Mouse (Mus musculus) hematopoietic multipotent progenitor cell, adult 10-12 weeks (in vitro differentiated cells): ENCODE measurements around the gene Kmt5c. TPM values are rescaled to one million over a fixed set of nuclear protein-coding genes. Genes with fewer than 3 reads are reported as not detected.

ENCODE experiments used
- polyA plus RNA-seq: library from polyadenylated mRNA; stranded (reverse); fragments of >175 nt; gene quantifications from 2 replicates; pipeline ENCODE4 v1.2.3, GENCODE M21; 2012; ENCODE audit warnings: low replicate concordance

Kmt5c gene
- 141 and 389 TPM in 2 replicates for polyA plus RNA-seq

GRCm38 (mm10) chr7:4739544-4740275, at the start of gene Kmt5c:
Kmt5c (plus strand) TSS chr7:4740115.

GRCm38 (mm10) chr7:4690387-4690786, 49.5 kb upstream of the Kmt5c start, which contains the start of gene Brsk1:
Brsk1 (plus strand) TSS chr7:4690604.

GRCm38 (mm10) chr7:4725169-4725568, 14.7 kb upstream of the Kmt5c start, which contains the start of gene Tmem150b:
Tmem150b (minus strand) TSS chr7:4725249.

GRCm38 (mm10) chr7:4752821-4753570, 13.1 kb downstream of the Kmt5c start, which contains the start of gene Cox6b2:
Cox6b2 (minus strand) TSS chr7:4753094.

GRCm38 (mm10) chr7:4771202-4771601, 31.3 kb downstream of the Kmt5c start, which contains the start of gene Fam71e2:
Fam71e2 (minus strand) TSS chr7:4771302.

GRCm38 (mm10) chr7:4782759-4783158, 42.8 kb downstream of the Kmt5c start, which contains the start of the genes Il11 and Tmem190:
Il11 (minus strand) TSS chr7:4782859.
Tmem190 (plus strand) TSS chr7:4782937.

GRCm38 (mm10) chr7:4789436-4789935, 49.6 kb downstream of the Kmt5c start, which contains the start of gene Tmem238:
Tmem238 (minus strand) TSS chr7:4789656.

GRCm38 (mm10) chr7:4792278-4793212, 52.6 kb downstream of the Kmt5c start, which contains the start of gene Rpl28:
Rpl28 (plus strand) TSS chr7:4792874.

Other genes with a start within 250 kb of the Kmt5c start
- 207 and 309 TPM in 2 replicates for gene Ppp1r12c, start 238.4 kb upstream of the Kmt5c start, polyA plus RNA-seq
- gene Tnnt1, start 223.7 kb upstream of the Kmt5c start, polyA plus RNA-seq = 2.4 and 2.5 TPM in 2 replicates
- gene Tnni3, start 215.9 kb upstream of the Kmt5c start, polyA plus RNA-seq = 0.82 and 2.2 TPM in 2 replicates
- 3.8 and 10.7 TPM in 2 replicates for gene Dnaaf3, start 207.7 kb upstream of the Kmt5c start, polyA plus RNA-seq
- gene Syt5, start 192.6 kb upstream of the Kmt5c start, polyA plus RNA-seq = 0.20 and 0.37 TPM in 2 replicates
- 0.08 TPM in 1 of 2 replicates, not detected in the other for gene Ptprh, start 136.1 kb upstream of the Kmt5c start, polyA plus RNA-seq
- 2.6 and 8.1 TPM in 2 replicates for gene Tmem86b, start 108.7 kb upstream of the Kmt5c start, polyA plus RNA-seq
- gene Ppp6r1, start 81.1 kb upstream of the Kmt5c start, polyA plus RNA-seq = 241 and 493 TPM in 2 replicates
- gene Hspbp1, start 55.0 kb upstream of the Kmt5c start, polyA plus RNA-seq = 70.2 and 112 TPM in 2 replicates
- 0.12 and 0.15 TPM in 2 replicates for gene Brsk1, start 49.5 kb upstream of the Kmt5c start, polyA plus RNA-seq
- gene Tmem150b, start 14.9 kb upstream of the Kmt5c start, polyA plus RNA-seq = 1.00 and 1.3 TPM in 2 replicates
- gene Cox6b2, start 13.0 kb downstream of the Kmt5c start, polyA plus RNA-seq = 6.8 and 13.1 TPM in 2 replicates
- gene Fam71e2, start 31.2 kb downstream of the Kmt5c start, polyA plus RNA-seq = not detected in 2 replicates
- 0.09 TPM in 1 of 2 replicates, not detected in the other for gene Il11, start 42.7 kb downstream of the Kmt5c start, polyA plus RNA-seq
- gene Tmem190, start 42.8 kb downstream of the Kmt5c start, polyA plus RNA-seq = not detected in 2 replicates
- gene Tmem238, start 49.5 kb downstream of the Kmt5c start, polyA plus RNA-seq = 22.8 and 58.3 TPM in 2 replicates
- 2,892 and 4,049 TPM in 2 replicates for gene Rpl28, start 52.8 kb downstream of the Kmt5c start, polyA plus RNA-seq
- 104 and 125 TPM in 2 replicates for gene Ube2s, start 72.5 kb downstream of the Kmt5c start, polyA plus RNA-seq
- 0.09 and 1.7 TPM in 2 replicates for gene Shisa7, start 104.6 kb downstream of the Kmt5c start, polyA plus RNA-seq
- gene Isoc2b, start 130.1 kb downstream of the Kmt5c start, polyA plus RNA-seq = 1.5 and 1.6 TPM in 2 replicates
- 3.7 and 21.0 TPM in 2 replicates for gene Isoc2a, start 137.0 kb downstream of the Kmt5c start, polyA plus RNA-seq
- 0.17 TPM in 1 of 2 replicates, not detected in the other for gene Gm36210, start 166.4 kb downstream of the Kmt5c start, polyA plus RNA-seq
- 49.2 and 81.2 TPM in 2 replicates for gene Zfp628, start 175.1 kb downstream of the Kmt5c start, polyA plus RNA-seq
- gene Nat14, start 181.9 kb downstream of the Kmt5c start, polyA plus RNA-seq = 1.9 and 3.5 TPM in 2 replicates
- gene Ssc5d, start 185.7 kb downstream of the Kmt5c start, polyA plus RNA-seq = 0.11 and 0.21 TPM in 2 replicates
- gene Sbk2, start 224.3 kb downstream of the Kmt5c start, polyA plus RNA-seq = 0.25 and 0.81 TPM in 2 replicates
- gene Sbk3, start 231.1 kb downstream of the Kmt5c start, polyA plus RNA-seq = not detected in 2 replicates